Mouse (Mus musculus) cerebellum, adult 9-11 months (tissue): ENCODE data around the gene Gm10681.
"Not testable (repeated sequence)": the region's sequence is repeated elsewhere in the genome, so short reads cannot be mapped to it uniquely, and the experiment has no call there.

Experiments
- DNase-seq: peaks from one replicate; pipeline ENCODE4 v3.0.0; 2022

The Gm10681 gene

DNA sequence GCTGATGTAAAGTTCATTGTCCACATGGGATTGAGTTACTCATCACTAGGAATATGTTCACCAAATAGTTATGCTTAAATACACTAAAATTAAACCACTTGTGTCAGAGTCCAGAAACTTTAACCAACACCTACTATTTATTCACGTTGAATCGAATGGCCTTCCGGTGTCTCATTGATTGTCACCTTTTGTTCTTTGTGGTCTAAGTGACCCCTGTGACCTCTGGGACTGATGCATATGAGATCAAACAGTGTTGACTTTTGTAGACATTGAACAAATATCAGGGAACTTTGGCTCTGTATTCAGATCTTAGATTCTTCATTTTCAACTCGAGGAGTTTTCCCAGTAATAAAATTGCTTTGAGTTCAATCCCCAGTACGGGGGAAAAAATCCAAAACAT lies 81.4 kb downstream of the Gm10681 start:
- DNase-seq, result not testable (repeated sequence)
